Mouse (Mus musculus) ES-E14 (cell line): ENCODE measurements around the gene Gga2. TPM values are rescaled to one million over a fixed set of nuclear protein-coding genes. Genes with fewer than 3 reads are reported as not detected.

ENCODE experiments used
- DNase-seq: peaks from one replicate; pipeline ENCODE4 v3.0.0-alpha.2; 2013; ENCODE audit warnings: low read depth, low spot score
- H3K27ac ChIP-seq: 2 replicates; pipeline ENCODE4 v1.5.1; 2012; ENCODE audit warnings: low read depth, mild to moderate bottlenecking, low read length, moderate library complexity, mixed read lengths; ENCODE audit not compliant: poor library complexity, insufficient read depth, severe bottlenecking
- H3K36me3 ChIP-seq: 2 replicates; pipeline ENCODE4 v1.6.1; 2012; ENCODE audit warnings: mild to moderate bottlenecking, low read length, moderate library complexity, mixed read lengths; ENCODE audit not compliant: control insufficient read depth, poor library complexity, insufficient read depth, severe bottlenecking
- H3K4me1 ChIP-seq, 2 experiments: fragments of 150-350 bp in 1 of 2; sonication (generic) in 1 of 2; 2 replicates each; pipeline ENCODE4 v1.6.1; 2012; ENCODE audit warnings: low read length in 2 of 2, mild to moderate bottlenecking in 1 of 2, mixed read lengths in 1 of 2; ENCODE audit not compliant: control insufficient read depth in 2 of 2, insufficient read depth in 2 of 2, poor library complexity in 1 of 2
- H3K4me3 ChIP-seq, 2 experiments: fragments of 150-350 bp in 1 of 2; sonication (generic) in 1 of 2; 2 replicates each; pipeline ENCODE4 v1.5.1; 2012; ENCODE audit warnings: low read length in 2 of 2, low read depth in 1 of 2, mild to moderate bottlenecking in 1 of 2, mixed read lengths in 1 of 2; ENCODE audit not compliant: insufficient read depth in 1 of 2, poor library complexity in 1 of 2, severe bottlenecking in 1 of 2
- H3K9ac ChIP-seq: 2 replicates; pipeline ENCODE4 v1.6.1; 2012; ENCODE audit warnings: low read depth, mild to moderate bottlenecking, low read length, mixed read lengths; ENCODE audit not compliant: poor library complexity, insufficient read depth, severe bottlenecking
- H3K9me3 ChIP-seq: fragments of 150-350 bp; sonication (generic); 2 replicates; pipeline ENCODE4 v1.6.1; 2012; ENCODE audit warnings: low read depth, mild to moderate bottlenecking, low read length; ENCODE audit not compliant: control insufficient read depth, insufficient read depth
- CHD2 ChIP-seq: IDR thresholded peaks from 2 replicates; pipeline ENCODE4 v1.6.1; 2014; ENCODE audit warnings: mild to moderate bottlenecking, low read depth, low read length, inconsistent platforms
- HCFC1 ChIP-seq: IDR thresholded peaks from 2 replicates; pipeline ENCODE4 v1.6.1; 2012; ENCODE audit warnings: low read length, inconsistent platforms, borderline replicate concordance; ENCODE audit not compliant: insufficient read depth
- MAFK ChIP-seq: IDR thresholded peaks from 2 replicates; pipeline ENCODE4 v1.6.1; 2014; ENCODE audit warnings: mild to moderate bottlenecking, low read depth, low read length, inconsistent platforms; ENCODE audit not compliant: insufficient read depth
- ZC3H11A ChIP-seq: IDR thresholded peaks from 2 replicates; pipeline ENCODE4 v1.6.1; 2012; ENCODE audit warnings: low read depth, mild to moderate bottlenecking, inconsistent platforms, low read length, borderline replicate concordance
- ZNF384 ChIP-seq: IDR thresholded peaks from 2 replicates; pipeline ENCODE4 v1.6.1; 2012; ENCODE audit warnings: low read depth, low read length, inconsistent platforms
- in situ Hi-C, 2 experiments: fragments of 600-800 bp; cut with MboI; formaldehyde crosslinking; loops; one replicate each; pipeline ENCODE4 v1.15.1; 2025; ENCODE audit warnings: low sequenced_read_pairs in 2 of 2, inconsistent platforms in 1 of 2; ENCODE audit not compliant: unreplicated experiment in 2 of 2
- total RNA-seq: library from RNA; depleted of rRNA; stranded (reverse); fragments of 300-350 nt; gene quantifications from 2 replicates; pipeline ENCODE4 v1.2.3, GENCODE M21; 2012; rRNA removed

Gene Gga2
- total RNA-seq, 1 experiment, result 68.5 TPM

GRCm38 (mm10) chr7:121936861-121937630 is 84.0 kb downstream of the Gga2 start:
- H3K9ac ChIP-seq, result no peak overlapping the region
- no peak overlapping the region for H3K4me3 ChIP-seq
- H3K9me3 ChIP-seq, result no peaks in the 10 kb centered on the region
- TF ChIP-seq CHD2 (no peak), ZNF384 (no peak), MAFK (no peak), HCFC1 (no peak), ZC3H11A (no peak)
- peaks cover 14% of the 10 kb centered on the region; the same call in 1 of the 2 replicates for H3K36me3 ChIP-seq
- no peaks in the 10 kb centered on the region for H3K4me1 ChIP-seq
- no peak overlapping the region for H3K27ac ChIP-seq
- DNase-seq, result no peak
- in situ Hi-C loops, result no loop called here

Other genes with a start within 250 kb of the Gga2 start
- 0.21 and 0.22 TPM in 2 replicates for gene Scnn1b, start 156.2 kb downstream of the Gga2 start, total RNA-seq
- 17.7 and 19.9 TPM in 2 replicates for gene Cog7, start 39.5 kb downstream of the Gga2 start, total RNA-seq
- gene Ubfd1, start 46.0 kb upstream of the Gga2 start, total RNA-seq, result 56.1 and 70.7 TPM in 2 replicates
- gene Ears2, start 46.0 kb upstream of the Gga2 start, total RNA-seq, result 18.6 and 20.5 TPM in 2 replicates
- 113 and 151 TPM in 2 replicates for gene Ndufab1, start 80.7 kb upstream of the Gga2 start, total RNA-seq
- 21.0 and 24.4 TPM in 2 replicates for gene Palb2, start 111.8 kb upstream of the Gga2 start, total RNA-seq
- 34.8 and 46.0 TPM in 2 replicates for gene Dctn5, start 111.8 kb upstream of the Gga2 start, total RNA-seq
- 66.1 and 73.8 TPM in 2 replicates for gene Plk1, start 138.2 kb upstream of the Gga2 start, total RNA-seq
- gene Ern2, start 165.0 kb upstream of the Gga2 start, total RNA-seq, result 0.11 TPM in 1 of 2 replicates, not detected in the other
- 0.16 TPM in 1 of 2 replicates, not detected in the other for gene Chp2, start 198.3 kb upstream of the Gga2 start, total RNA-seq